Mouse (Mus musculus) layer of hippocampus, adult 8-10 months (tissue): ENCODE measurements at regions not wholly inside any gene's neighbourhood (a gene's known extent, or its start where the extent isn't known, plus 50 kb on each side); places are given as distances from the start of the nearest gene placed in this dataset.

ENCODE experiments used
- DNase-seq, 2 experiments: peaks; one replicate each; pipeline ENCODE4 v3.0.0; 2022; ENCODE audit warnings: low spot score in 2 of 2

GRCm38 (mm10) chr16:95892356-95892755 lies 98.4 kb downstream of the Psmg1 start:
- DNase-seq, result no peak

GRCm38 (mm10) chr16:95886131-95886530 lies 104.6 kb downstream of the Psmg1 start:
- DNase-seq, result no peak

- no peak for DNase-seq
Observed at GRCm38 (mm10) chr16:95873297-95873696, 117.5 kb downstream of the Psmg1 start.

GRCm38 (mm10) chr16:95872436-95872835 lies 118.3 kb downstream of the Psmg1 start:
- DNase-seq, result no peak

- DNase-seq, result no peak
Observed at GRCm38 (mm10) chr16:95870291-95870690, 120.5 kb downstream of the Psmg1 start.

- no peak for DNase-seq
Observed at GRCm38 (mm10) chr16:95869501-95869900, 121.3 kb downstream of the Psmg1 start.

GRCm38 (mm10) chr16:95868896-95869295 lies 121.9 kb downstream of the Psmg1 start:
- DNase-seq, result no peak

GRCm38 (mm10) chr16:95867516-95867915 lies 123.2 kb downstream of the Psmg1 start:
- no peak for DNase-seq

- no peak for DNase-seq
Observed at GRCm38 (mm10) chr16:95866866-95867420, 123.8 kb downstream of the Psmg1 start.

GRCm38 (mm10) chr16:95865603-95866002 lies 125.2 kb downstream of the Psmg1 start:
- DNase-seq, result no peak

- no peak for DNase-seq
Observed at GRCm38 (mm10) chr16:95864646-95865045, 126.1 kb downstream of the Psmg1 start.

- no peak for DNase-seq
Observed at GRCm38 (mm10) chr16:95864106-95864505, 126.7 kb downstream of the Psmg1 start.

- no peak for DNase-seq
Observed at GRCm38 (mm10) chr16:95863565-95863964, 127.2 kb downstream of the Psmg1 start.

- no peak for DNase-seq
Observed at GRCm38 (mm10) chr16:95862621-95863020, 128.1 kb downstream of the Psmg1 start.

GRCm38 (mm10) chr16:95861231-95861690 lies 129.5 kb downstream of the Psmg1 start:
- no peak for DNase-seq

GRCm38 (mm10) chr16:95860810-95861209 lies 129.9 kb downstream of the Psmg1 start:
- DNase-seq, result no peak

- DNase-seq, result no peak
Observed at GRCm38 (mm10) chr16:95860111-95860510, 130.6 kb downstream of the Psmg1 start.

GRCm38 (mm10) chr16:95857403-95857802 lies 133.4 kb downstream of the Psmg1 start:
- no peak for DNase-seq

GRCm38 (mm10) chr16:95855230-95855629 lies 135.5 kb downstream of the Psmg1 start:
- no peak for DNase-seq

GRCm38 (mm10) chr16:95851907-95852306 lies 138.9 kb downstream of the Psmg1 start:
- no peak for DNase-seq

- DNase-seq, result no peak
Observed at GRCm38 (mm10) chr16:95848555-95849082, 142.1 kb downstream of the Psmg1 start.

- peak in 1 of 2 experiments; percentile 10 for DNase-seq
Observed at GRCm38 (mm10) chr16:95847765-95848483, 142.8 kb downstream of the Psmg1 start.

GRCm38 (mm10) chr16:95845323-95845860 lies 143.5 kb downstream of the Ets2 start:
- no peak for DNase-seq
